In genomic region chr7:115192482-115192881, GRCm38 (mm10) we compare ENCODE assay signal across 13 mouse cellular contexts.
"Had no signal": no experiment of that assay in that cellular context is flagged by ENCODE, and none has a peak within 500 bp of the region (broad histone marks: within the 10 kb centered on the region; RNA-seq: fewer than 3 reads in every experiment).

No protein-coding gene starts in this region.

- H3K4me3 ChIP-seq: layer of hippocampus, adult 2 months; liver, embryonic 15.5 days; midbrain, embryonic 13.5 days; stomach, embryonic 15.5 days had no signal

- DNase-seq: kidney, adult 2 months; kidney, postnatal 25 days; layer of hippocampus, adult 9-11 months; lung, adult 18-20 months; thymus, adult 2 months; thymus, postnatal 14 days had no signal

- H3K9ac ChIP-seq: liver, embryonic 15.5 days; midbrain, embryonic 13.5 days; stomach, embryonic 15.5 days had no signal

- H3K4me2 ChIP-seq: liver, embryonic 11.5 days; liver, embryonic 15.5 days; midbrain, embryonic 13.5 days; stomach, embryonic 15.5 days had no signal

- H3K27ac ChIP-seq: kidney, postnatal 0 days; layer of hippocampus, adult 2 months; liver, embryonic 15.5 days; macrophage; midbrain, embryonic 13.5 days had no signal

- H3K4me1 ChIP-seq: liver, embryonic 15.5 days had no signal

- H3K36me3 ChIP-seq: liver, embryonic 15.5 days; midbrain, embryonic 13.5 days; stomach, embryonic 15.5 days had no signal

- H3K9me3 ChIP-seq: liver, embryonic 15.5 days; midbrain, embryonic 13.5 days; stomach, embryonic 15.5 days had no signal

- H3K27me3 ChIP-seq: liver, embryonic 15.5 days; stomach, embryonic 15.5 days had no signal
